In the genomic region with DNA sequence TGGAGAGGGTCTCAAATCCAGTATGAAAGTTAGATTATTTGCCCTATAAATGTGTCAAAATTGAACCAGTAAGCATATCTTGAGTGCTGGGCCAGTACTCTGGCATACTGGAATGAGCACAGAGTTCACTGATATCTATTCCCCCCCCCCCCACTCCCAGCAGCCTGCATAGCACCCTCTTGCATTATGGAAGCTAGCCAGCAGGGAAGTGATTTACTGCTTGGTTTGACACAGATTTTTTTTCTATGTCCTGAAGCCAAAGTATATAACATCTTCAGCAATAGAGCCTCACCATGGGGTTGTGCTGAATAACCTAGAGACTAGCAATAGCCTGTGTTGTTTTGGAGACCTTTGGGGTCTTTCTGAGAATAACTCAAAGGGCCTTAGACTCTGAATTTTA, we compare ENCODE assay signal across 19 mouse cellular contexts.
DNase-seq lines count a peak whose midpoint lies in the region; ATAC-seq and TF ChIP-seq lines count a peak whose summit lies in the region.
"Had no signal": no experiment of that assay in that cellular context is flagged by ENCODE, and none has a peak within 500 bp of the region (broad histone marks: within the 10 kb centered on the region; RNA-seq: fewer than 3 reads in every experiment).

No protein-coding gene starts in this region.

- no peak for ATAC-seq in midbrain, embryonic 11.5 days (ENCODE audit: low FRiP score)
- no peak for ATAC-seq in midbrain, embryonic 16.5 days
- ATAC-seq: forebrain, postnatal 0 days; intestine, embryonic 16.5 days had no signal

- H3K27me3 ChIP-seq in kidney, adult 2 months (replicated peaks; ENCODE audit: control insufficient read depth, insufficient read depth, low read length) = no peaks in the 10 kb centered on the region
- H3K27me3 ChIP-seq in midbrain, embryonic 11.5 days (ENCODE audit: control insufficient read depth, insufficient read depth, low read length) = no peaks in the 10 kb centered on the region
- H3K27me3 ChIP-seq in midbrain, embryonic 16.5 days (ENCODE audit: control insufficient read depth, insufficient read depth, low read depth, low read length) = no peaks in the 10 kb centered on the region
- H3K27me3 ChIP-seq: embryonic facial prominence, embryonic 12.5 days; heart, embryonic 15.5 days; hindbrain, embryonic 15.5 days had no signal

- no peak overlapping the region for H3K9ac ChIP-seq in midbrain, embryonic 11.5 days (ENCODE audit: low read length)
- H3K9ac ChIP-seq in midbrain, embryonic 16.5 days (ENCODE audit: low read depth, low read length) = no peak overlapping the region
- H3K9ac ChIP-seq: embryonic facial prominence, embryonic 12.5 days; forebrain, postnatal 0 days; heart, embryonic 15.5 days; hindbrain, embryonic 15.5 days had no signal

- H3K4me2 ChIP-seq in midbrain, embryonic 11.5 days = no peak overlapping the region
- no peak overlapping the region for H3K4me2 ChIP-seq in midbrain, embryonic 16.5 days (ENCODE audit: low read length)
- H3K4me2 ChIP-seq: embryonic facial prominence, embryonic 12.5 days; heart, embryonic 11.5 days; heart, embryonic 15.5 days; hindbrain, embryonic 15.5 days had no signal

- H3K4me3 ChIP-seq in kidney, adult 2 months (ENCODE audit: insufficient read depth, low read depth, low read length) = no peak overlapping the region
- no peak overlapping the region for H3K4me3 ChIP-seq in midbrain, embryonic 11.5 days (ENCODE audit: low read depth, low read length)
- no peak overlapping the region for H3K4me3 ChIP-seq in midbrain, embryonic 16.5 days (ENCODE audit: low read depth, low read length)
- H3K4me3 ChIP-seq: embryonic facial prominence, embryonic 12.5 days; heart, adult 2 months; heart, embryonic 15.5 days; hindbrain, embryonic 15.5 days had no signal

- TF ChIP-seq CTCF in kidney, adult 2 months (conservative IDR thresholded peaks at IDR 0.05; ENCODE audit: insufficient read depth, insufficient read length, low read depth, low read length) = no peak

- peak; percentile 8 for DNase-seq in adrenal gland, postnatal 10 days
- DNase-seq in adrenal gland, adult (ENCODE audit: inconsistent age in 2 of 2, low spot score in 1 of 2) = no peak
- peak; percentile 36 for DNase-seq in kidney, adult 2 months
- no peak for DNase-seq in kidney, adult 8-10 months
- DNase-seq in midbrain, embryonic 11.5 days (ENCODE audit: low spot score, missing footprints) = peak; percentile 21
- no peak for DNase-seq in embryo, embryonic 10 days (ENCODE audit: low spot score)
- DNase-seq: cerebellum, adult 11 months; cerebellum, adult 8-10 months; cerebellum, postnatal 14 days; forebrain, postnatal 0 days; gastrocnemius, postnatal 14 days; heart, adult 2 months; heart, postnatal 36 days had no signal

- no peaks in the 10 kb centered on the region for H3K36me3 ChIP-seq in kidney, adult 2 months (ENCODE audit: control insufficient read depth, insufficient read depth, low read length)
- no peaks in the 10 kb centered on the region for H3K36me3 ChIP-seq in midbrain, embryonic 11.5 days (ENCODE audit: control insufficient read depth, insufficient read depth, low read length)
- no peaks in the 10 kb centered on the region for H3K36me3 ChIP-seq in midbrain, embryonic 16.5 days (ENCODE audit: control insufficient read depth, insufficient read depth, low read length)
- H3K36me3 ChIP-seq: embryonic facial prominence, embryonic 12.5 days; heart, embryonic 15.5 days; hindbrain, embryonic 15.5 days had no signal

- no peaks in the 10 kb centered on the region for H3K9me3 ChIP-seq in midbrain, embryonic 11.5 days (ENCODE audit: control insufficient read depth, low read length)
- 0 out of 2 replicates have a peak, but pooled peaks cover 2% of the 10 kb centered on the region for H3K9me3 ChIP-seq in midbrain, embryonic 16.5 days (replicated peaks; ENCODE audit: control insufficient read depth, low read length, poor library complexity, severe bottlenecking)
- H3K9me3 ChIP-seq: embryonic facial prominence, embryonic 12.5 days; hindbrain, embryonic 15.5 days had no signal

- no peak overlapping the region for H3K27ac ChIP-seq in kidney, adult 2 months (ENCODE audit: insufficient read depth, low read depth, low read length)
- H3K27ac ChIP-seq in midbrain, embryonic 11.5 days (ENCODE audit: low read depth, low read length) = no peak overlapping the region
- no peak overlapping the region for H3K27ac ChIP-seq in midbrain, embryonic 16.5 days (ENCODE audit: low read length)
- H3K27ac ChIP-seq: embryonic facial prominence, embryonic 12.5 days; heart, adult 2 months; heart, embryonic 15.5 days; hindbrain, embryonic 15.5 days had no signal

- no peak for TF ChIP-seq POLR2A in kidney, adult 2 months (IDR thresholded peaks at IDR 0.05; ENCODE audit: low read depth, low read length)

- H3K4me1 ChIP-seq in kidney, adult 2 months (ENCODE audit: control insufficient read depth, insufficient read depth, low read length) = no peaks in the 10 kb centered on the region; the same call in 1 of the 2 replicates
- H3K4me1 ChIP-seq in midbrain, embryonic 11.5 days (ENCODE audit: control insufficient read depth, insufficient read depth, low read length) = no peaks in the 10 kb centered on the region
- H3K4me1 ChIP-seq in midbrain, embryonic 16.5 days (ENCODE audit: control insufficient read depth, insufficient read depth, low read length) = no peaks in the 10 kb centered on the region
- H3K4me1 ChIP-seq: heart, embryonic 15.5 days; hindbrain, embryonic 15.5 days had no signal

Comparison
In these comparisons a context has a peak if more than half of its experiments do, and no peak if none do; other contexts are left out.
1. DNase-seq: peak in adrenal gland, postnatal 10 days (single experiment), kidney, adult 2 months (single experiment) and midbrain, embryonic 11.5 days (single experiment); none in adrenal gland, adult (0 of 2), kidney, adult 8-10 months (0 of 2) and embryo, embryonic 10 days (single experiment).